Mouse (Mus musculus) v-Abl transformed pro-B cells (cell line): Measurements from ENCODE around the gene Axdnd1.

Experiments used
- in situ Hi-C, 2 experiments: fragments of 400-800 bp; cut with MboI; formaldehyde crosslinking; loops; one replicate each; pipeline ENCODE4 v1.15.1; 2025; ENCODE audit not compliant: unreplicated experiment in 2 of 2

Gene Axdnd1

DNA sequence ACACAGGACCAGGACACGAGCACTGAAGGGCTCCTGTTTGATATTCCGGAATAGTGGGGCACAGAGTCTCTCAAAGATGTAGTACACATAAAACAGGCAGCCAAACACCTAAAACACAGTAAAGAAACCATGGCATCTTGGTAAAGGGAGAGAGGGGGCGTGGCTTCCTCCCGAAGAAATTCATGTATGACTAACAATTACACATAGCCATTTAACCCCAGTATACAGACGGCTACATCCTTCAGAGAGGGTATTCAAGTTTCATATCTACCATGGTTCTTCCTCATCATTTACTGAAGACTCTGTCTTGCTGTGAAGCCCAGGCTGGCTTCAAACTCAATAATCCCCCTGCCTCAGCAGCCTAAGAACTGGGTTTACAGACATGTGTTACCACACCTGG is 16.8 kb upstream of the Axdnd1 start:
- in situ Hi-C loops, result no loop called here

DNA sequence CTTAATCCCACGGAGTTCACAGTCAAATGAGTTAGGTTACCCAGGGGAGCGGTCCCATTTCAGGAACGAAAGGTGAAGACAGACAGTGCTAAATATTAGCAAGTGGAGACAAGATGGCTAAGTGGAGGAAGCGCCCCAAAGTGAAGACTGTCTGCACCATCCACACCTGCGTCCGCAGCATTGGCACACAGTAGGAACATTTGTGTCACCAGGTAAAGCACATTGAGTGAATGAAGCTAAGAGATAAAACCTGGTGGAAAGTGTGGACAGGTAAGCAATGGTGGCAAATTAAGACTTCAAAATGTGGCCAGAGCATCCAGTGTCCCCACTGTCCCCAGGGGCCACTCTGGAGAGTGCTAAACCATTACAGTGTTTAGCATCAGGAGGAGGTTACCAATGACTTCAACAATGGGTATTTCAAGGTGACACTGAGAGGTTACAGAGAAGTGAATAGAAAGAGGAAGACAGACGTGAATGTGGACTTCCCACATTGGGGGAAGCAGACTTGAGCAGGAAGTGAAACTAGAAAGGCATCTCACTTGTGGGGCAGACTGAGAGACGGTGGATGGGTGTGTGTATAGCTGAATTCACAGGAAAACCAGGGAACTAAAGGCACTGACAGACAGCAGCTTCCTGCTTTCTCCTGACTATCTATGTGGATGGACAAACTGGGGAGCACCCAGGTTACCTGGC is 16.2 kb upstream of the Axdnd1 start:
- in situ Hi-C loops, result no loop called here

DNA sequence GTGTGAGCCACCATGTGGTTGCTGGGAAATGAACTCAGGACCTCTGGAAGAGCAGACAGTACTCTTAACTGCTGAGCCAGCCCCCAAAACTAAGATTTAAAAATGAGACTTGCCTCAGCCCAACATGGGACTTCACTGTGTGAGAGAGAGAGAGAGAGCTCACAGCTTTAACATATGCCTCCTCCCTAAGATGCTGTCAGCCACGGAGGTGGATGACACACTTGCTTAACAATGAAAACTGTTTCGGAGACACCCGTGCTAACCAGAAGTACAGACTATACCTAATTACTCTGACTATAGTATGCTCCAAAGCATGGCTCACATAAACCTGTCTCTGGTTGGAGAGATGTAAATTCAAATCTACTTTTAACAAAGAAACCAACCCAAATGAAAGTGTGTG is 12.5 kb upstream of the Axdnd1 start:
- in situ Hi-C loops, result no loop called here

DNA sequence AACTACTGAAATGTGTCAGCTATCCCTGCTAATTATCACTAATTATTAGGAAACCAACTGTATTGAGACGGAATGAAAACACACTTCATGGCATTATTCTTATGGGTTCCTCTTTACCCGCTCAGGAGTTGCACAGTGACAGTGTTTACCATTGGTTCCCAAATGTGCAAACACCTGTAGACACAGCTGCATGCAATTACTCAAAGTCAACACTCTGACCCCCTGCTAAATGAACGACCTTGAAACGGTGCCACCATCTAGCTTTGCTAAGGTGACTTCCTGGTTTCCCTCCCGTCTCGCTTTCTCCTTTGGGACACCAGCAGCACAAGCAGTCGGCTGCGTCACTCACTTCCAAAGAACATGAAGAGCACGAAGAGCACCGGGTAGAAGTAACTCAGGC is 11.5 kb upstream of the Axdnd1 start:
- in situ Hi-C loops, result no loop called here

DNA sequence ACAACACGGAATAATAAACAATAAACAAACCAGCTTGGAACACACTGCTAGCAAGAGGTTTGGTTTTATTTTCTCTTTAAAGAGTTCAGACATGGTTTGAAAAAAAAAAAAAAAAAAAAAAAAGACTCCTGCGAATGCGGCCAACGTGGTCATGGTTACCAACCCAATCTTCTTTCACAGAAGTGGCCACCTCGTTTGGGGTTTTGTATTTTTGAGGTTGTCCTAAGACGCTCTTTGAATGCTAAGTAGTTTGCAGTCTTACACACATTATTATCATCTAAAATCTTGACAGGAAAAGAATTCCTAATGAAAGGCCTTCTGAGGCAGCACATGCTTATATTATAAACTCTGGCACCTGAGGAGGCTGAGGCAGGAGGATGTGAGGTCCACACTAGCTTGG is 7.5 kb upstream of the Axdnd1 start:
- in situ Hi-C loops, result no loop called here

DNA sequence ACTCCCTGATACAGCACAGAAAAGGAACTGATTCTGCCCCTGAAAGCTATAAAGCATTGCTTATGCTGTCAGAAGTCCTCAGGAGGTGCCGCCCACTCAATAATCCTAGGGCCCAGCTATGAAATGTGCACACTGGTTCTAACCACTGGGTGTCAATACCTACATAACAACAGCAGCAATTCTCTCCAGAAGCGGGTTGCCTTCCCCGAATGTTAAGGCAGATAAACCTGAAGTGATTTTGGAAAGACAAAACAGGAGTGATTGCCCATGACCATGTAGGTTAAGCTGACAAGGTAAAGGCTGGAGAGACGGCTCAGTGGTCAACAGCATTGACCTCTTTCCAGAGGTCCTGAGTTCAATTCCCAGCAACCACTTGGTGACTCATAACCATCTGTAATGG is 4.8 kb upstream of the Axdnd1 start:
- in situ Hi-C loops, result no loop called here

DNA sequence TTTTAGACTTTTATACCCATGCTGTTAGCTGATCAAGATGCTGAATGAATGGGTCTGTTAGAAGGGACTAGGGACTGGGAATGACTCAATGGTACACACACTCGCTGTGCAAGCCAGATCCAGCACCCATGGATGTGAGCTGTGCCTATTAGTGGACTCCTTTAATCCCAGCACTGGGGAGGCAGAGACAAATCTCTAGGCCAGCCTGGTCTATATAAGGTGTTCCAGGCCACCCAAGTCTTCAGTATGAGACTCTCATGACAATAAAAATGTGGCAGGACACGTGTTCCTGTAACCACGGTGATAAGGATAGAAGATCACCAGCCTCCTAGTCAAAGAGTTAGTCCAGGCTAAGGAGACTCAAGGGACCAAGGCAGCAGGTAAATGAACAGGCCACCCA is 3.1 kb upstream of the Axdnd1 start:
- in situ Hi-C loops, result loop anchor here in 1 of 2 experiments (5.0 to 25.0 kb wide), 3 partner anchors 33 to 663 kb away; no protein-coding TSS in a partner anchor

DNA sequence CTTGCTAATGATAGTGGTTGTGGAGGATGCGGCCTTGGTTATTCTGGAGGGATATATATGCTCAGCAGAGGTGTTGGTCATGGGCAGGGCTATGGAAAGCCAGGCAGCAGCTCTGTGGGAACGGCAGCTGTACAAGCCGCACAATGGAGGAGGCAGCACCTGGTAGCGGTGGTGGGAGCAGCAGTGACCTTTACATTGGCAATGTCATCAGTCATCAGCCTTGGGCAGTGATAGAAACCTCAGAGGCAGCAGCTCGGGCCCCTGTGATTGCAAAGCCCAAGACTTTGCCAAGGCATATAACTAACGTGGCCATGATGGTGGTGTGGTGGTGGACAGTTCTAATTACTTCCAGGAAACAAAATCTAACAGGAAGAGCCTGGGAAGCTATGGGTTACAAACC is 2.5 kb upstream of the Axdnd1 start:
- in situ Hi-C loops, result loop anchor here in 1 of 2 experiments (5.0 to 25.0 kb wide), 3 partner anchors 34 to 664 kb away; no protein-coding TSS in a partner anchor

DNA sequence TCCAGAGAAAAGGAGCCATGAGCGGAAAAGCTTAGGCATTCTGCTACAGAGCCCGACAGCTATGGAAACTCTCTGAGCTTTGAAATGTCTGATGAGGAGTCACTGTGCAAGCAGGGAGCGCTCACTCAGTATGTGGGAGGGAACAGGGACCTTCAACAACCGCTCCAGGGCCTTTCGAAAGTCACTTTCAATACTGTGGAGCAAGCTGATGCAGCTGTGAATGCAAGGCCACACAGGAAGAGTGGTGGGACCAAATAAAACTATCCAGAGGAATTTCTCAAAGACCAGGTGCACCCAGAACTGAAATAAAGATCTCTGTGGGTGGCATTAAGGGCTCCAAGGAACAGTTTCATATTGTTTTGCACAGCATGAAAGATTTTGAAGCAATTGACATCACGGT is 1.9 kb upstream of the Axdnd1 start:
- in situ Hi-C loops, result loop anchor here in 1 of 2 experiments (5.0 to 25.0 kb wide), 3 partner anchors 34 to 664 kb away; no protein-coding TSS in a partner anchor

DNA sequence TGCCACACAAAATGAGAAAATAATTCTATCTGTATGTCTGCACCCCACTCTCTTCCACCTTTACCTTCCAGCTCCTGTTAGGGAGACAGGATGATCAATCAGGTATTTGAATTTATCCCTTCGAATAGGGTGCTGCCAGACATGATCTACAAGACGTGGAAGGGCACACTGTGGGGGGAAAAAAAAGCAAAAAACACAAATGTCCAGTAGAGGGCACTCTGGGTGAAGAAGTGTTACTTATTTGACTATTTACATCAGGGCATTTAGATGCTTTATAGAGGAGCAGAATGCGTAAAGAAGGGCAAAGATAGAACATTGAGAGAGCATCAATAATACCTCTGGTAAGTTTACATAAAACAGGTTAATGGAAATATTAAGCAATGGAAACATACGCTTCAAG is 2.8 kb downstream of the Axdnd1 start:
- in situ Hi-C loops, result loop anchor here (5.0 to 25.0 kb wide), 7 partner anchors 59 to 669 kb away; no protein-coding TSS in a partner anchor

DNA sequence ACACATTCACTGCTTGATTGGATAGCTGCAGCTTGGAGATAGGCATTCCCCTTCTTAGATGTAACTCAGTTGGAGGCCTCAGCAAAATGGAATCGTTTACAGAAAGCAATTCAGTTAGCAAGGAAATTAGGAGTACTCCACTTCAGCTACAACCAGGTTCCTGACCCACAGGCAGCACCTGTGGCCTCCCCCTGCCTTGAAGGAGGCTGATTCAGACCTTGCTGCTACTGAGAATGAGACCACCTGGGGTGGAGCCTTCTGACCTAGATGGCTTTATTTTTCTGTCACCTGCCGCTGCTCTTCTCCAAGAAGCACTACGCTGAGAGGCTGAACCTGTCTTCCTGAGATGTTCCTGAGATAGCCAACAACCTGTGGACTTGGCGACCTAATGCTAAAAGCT is 12.4 kb downstream of the Axdnd1 start:
- in situ Hi-C loops, result loop anchor here in 1 of 2 experiments (25.0 kb wide), 2 partner anchors 504 to 679 kb away; no protein-coding TSS in a partner anchor

DNA sequence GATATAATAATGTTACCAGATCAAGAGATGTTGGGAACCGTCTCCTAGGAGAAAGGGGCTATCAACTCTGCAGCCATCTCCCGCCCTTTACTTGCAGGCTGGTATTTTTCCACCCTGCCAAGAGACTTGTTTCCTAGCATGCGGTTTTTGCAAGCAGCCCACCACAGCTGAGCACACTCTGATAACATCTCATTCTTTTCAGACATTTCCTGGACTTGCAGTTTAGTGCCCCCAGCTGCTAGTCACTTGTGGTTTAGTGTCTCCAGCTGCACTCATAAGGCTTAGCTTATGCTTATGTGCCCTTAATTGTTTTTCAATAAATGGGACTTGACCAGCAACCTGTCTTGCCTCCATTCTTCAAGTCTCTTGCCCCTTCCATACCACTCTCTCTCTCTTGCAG is 13.0 kb downstream of the Axdnd1 start:
- in situ Hi-C loops, result loop anchor here in 1 of 2 experiments (25.0 kb wide), 2 partner anchors 504 to 679 kb away; no protein-coding TSS in a partner anchor

DNA sequence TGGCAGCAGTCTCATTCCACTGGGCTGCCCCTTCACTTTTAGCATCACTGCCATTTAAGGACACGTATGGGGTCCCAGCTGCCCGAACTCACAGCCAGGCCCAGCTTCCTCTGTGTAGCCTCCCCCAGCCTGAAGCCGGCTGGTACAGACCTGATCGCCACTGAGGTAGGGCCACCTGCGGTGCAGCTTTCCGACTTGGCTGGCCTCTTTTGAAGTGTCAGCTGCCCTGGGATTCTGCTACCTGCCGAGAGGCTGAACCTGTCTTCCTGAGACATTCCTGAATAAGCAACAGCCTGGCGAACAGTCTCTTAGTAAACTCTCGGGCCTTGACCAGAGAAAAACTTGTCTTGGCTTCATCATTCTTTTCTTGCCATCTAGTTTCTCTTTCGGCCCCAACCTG is 17.7 kb downstream of the Axdnd1 start:
- in situ Hi-C loops, result loop anchor here in 1 of 2 experiments (25.0 kb wide), 2 partner anchors 509 to 684 kb away; no protein-coding TSS in a partner anchor

DNA sequence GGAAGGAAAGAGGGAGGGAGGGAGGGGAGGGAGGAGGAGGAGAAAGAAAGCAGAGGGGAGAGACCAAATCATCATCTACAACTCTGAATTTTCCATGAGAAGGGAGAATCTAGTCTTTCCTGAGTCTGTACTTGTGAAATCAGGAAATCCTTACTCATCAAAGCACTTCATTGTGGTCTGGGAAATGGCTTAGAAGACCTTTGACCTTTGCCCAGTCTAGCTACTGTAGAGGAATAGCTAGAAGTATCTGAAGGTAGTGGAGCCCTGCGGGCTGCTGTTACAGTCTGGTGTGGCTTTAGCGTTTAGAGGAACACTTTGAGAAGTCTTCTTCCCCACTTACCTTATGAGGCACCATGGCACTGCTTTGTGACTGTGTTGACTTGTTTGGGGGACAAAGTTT is 18.5 kb downstream of the Axdnd1 start:
- in situ Hi-C loops, result loop anchor here in 1 of 2 experiments (25.0 kb wide), 2 partner anchors 510 to 685 kb away; no protein-coding TSS in a partner anchor

DNA sequence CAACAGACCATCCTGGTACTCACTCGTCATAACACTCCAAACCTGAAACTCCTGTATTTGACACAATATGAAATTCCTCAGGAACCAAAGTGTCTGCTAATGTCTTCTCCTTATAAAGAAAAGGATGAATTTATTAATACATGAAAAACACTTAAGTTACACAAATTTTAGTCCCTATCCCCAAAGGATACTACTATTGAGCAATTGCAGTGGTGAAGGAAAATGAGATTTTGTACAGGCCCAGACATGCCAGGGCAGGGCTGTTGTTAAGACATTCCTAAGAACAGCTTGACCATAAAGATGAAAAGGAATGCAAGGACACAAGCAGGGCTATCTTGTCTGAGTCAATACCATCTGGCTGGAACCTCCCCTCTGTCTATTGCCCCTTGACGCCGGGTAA is 20.8 kb downstream of the Axdnd1 start:
- in situ Hi-C loops, result loop anchor here in 1 of 2 experiments (25.0 kb wide), 2 partner anchors 512 to 687 kb away; no protein-coding TSS in a partner anchor

DNA sequence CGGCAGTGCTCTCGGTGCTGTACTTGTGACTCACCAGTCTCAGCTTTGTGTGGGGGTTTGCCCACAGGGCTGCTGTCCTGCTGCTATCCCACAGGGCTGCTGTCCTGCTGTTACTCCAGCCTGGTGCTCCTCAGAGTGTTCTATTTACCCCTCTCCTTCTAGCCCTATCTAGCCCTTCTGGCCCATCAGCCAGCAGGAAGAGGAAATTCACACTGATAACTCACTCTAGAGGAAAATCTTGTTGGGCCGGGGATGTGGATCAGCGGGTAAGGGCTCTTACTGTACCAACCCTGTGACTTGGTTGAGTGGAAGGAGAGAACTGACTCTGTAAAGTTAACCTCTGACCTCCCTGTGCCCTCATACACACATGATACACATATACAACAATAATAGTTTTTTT is 27.8 kb downstream of the Axdnd1 start:
- in situ Hi-C loops, result no loop called here

DNA sequence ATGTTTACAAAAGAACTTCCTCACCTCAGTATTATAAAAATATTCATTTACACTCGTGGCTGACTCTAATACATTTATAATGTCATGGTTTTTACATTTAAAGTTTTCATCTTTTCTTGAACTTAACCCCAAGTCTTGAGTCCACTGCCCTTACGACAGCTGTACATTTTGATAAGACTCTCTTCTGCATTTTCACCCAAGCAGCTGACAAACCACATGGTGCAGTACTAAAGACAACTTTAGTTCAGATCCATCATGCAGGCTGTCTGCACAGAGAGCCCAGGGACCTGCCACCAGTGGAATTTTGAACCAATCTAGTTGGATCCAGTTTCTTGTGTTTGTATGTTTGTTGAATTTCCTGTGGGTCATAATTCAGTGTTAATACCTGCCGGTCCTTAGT is 34.1 kb downstream of the Axdnd1 start:
- in situ Hi-C loops, result no loop called here

DNA sequence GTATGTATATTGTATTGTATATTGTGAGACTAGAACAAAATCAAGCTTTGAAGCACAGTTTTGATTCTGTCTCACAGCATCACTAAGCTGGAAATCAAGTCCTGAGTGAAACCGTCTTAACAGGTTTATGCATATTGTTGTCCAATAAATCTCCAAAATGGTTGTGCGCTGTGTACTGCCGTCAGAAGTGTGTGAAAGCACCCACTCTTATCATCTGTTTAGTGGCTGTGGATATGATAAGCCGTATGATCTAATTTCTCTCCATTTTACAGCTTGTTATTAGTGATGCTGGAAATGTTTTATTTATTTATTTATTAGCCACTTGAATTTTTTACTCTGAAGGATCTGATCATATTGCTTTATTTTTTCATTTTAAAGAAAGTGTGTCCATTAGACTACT is 34.7 kb downstream of the Axdnd1 start:
- in situ Hi-C loops, result no loop called here

DNA sequence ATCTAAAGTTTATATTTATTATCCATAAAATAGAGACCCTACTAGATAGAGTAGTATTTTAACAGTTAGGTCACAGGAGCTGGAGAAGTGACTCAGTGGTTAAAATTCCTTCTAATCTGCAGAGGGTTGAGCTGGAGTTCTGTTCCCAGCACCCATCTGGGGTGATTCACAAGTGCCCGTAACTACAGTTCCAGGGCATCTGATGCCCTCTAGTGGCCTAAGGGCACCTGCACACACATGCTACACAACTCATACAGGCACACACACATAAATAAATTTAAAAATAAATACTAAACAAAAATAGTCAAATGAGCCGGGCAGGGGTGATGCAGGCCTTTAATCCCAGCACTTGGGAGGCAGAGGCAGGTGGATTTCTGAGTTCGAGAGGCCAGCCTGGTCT is 39.7 kb downstream of the Axdnd1 start:
- in situ Hi-C loops, result no loop called here

DNA sequence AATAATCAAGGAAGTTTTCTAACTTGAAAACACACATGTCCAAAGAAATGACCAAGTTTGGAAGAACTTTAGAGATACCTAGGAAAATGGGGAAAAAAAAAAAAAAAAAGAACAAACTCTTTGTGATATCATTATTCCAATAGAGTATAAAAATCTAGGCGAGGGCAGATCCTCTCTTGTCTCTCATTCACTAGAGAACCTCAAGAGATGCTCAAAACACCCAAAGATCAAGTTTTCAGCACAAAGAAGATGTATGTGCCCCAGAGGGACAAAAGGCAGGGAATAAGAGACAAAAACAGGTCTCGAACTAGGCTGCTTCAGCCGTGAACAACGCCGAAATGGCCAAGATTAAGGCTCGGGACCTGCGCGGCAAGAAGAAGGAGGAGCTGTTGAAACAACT is 55.2 kb downstream of the Axdnd1 start, which contains the start of gene Gm2000:
Gene Gm2000 (plus strand): TSS at position 301 of the 400 bp plus-strand sequence.
- in situ Hi-C loops, result no loop called here

DNA sequence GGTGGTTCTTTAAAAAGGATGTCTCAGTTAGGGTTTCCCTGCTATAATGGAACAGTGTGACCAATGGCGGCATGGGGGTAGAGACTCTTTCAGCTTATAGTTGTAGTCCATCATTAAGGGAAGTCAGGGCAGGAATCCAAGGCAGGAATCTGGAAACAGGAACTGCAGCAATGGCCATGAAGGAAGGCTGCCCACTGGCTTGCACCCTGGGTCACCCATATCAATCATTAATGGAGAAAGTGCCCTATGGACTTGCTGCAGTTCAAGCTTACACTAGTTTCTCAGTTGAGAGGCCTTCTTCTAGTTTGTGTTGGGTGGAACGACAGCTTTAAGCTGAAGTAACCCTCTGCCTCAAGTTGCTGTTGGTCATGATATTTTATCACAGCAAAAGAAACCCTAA is 68.5 kb downstream of the Axdnd1 start:
- in situ Hi-C loops, result no loop called here

DNA sequence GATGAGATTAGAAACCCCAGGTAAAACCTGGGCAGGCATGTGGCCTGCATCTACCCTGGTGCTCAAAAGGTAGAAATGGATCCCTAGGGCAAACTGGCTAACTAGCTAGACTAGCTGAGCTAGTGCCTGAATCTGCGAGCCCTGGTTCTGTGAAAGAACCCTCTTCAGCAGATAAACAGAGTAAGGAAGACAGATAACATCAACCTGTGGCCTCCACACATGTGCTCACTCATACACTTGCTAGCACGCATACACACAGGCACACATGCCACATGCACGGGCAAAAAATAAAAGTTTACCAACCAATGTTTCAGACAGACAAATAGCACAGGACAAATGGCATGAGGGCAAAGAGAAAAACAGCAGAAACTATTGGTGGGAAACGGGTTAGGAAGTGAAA is 70.5 kb downstream of the Axdnd1 start:
- in situ Hi-C loops, result no loop called here
